Mouse (Mus musculus) monocyte, adult 2 months (primary cell): ENCODE measurements at regions not wholly inside any gene's neighbourhood (a gene's known extent, or its start where the extent isn't known, plus 50 kb on each side); places are given as distances from the start of the nearest gene placed in this dataset.

Experiments
- DNase-seq, 2 experiments: peaks; one replicate each; pipeline ENCODE4 v3.0.0; 2022; ENCODE audit warnings: low spot score in 2 of 2, low read depth in 1 of 2

DNA sequence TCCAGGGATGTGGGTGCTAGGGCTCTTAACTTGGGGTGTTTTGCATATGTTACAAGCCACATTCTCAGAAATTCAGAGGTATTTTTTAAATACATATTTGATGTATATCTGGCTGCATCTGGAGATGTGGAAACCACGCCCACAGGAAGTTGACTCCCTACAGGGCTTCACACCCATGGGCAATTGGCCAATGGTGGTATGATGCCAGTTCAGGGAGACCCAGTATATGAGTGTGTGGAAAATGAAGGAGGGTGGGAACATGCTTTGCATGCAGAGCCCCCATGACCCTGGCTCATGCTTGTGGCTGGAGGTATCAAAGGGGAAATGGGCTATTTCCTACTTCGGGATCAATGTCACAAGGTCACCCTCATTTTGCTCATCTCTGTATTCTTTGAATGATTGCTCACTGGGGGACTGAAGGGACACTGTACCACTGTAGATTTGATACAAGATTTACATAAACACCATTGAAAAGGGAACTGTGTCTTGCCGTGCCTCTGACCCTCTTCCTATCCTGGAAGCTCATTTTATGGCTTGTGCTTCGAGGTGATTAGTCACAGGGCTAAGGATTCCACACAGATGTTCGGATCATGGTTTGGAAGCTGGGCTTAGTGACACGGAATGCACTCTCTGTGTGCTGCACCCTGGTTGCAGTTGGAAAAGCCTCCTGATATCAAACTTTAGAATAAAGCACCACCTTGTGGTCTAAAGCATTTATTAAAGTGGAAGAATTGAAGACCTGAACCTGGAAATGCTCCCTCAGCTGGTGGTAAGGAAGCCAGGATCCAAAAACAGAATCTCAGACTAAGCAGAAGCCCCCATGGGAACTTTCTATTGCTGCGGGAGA lies 56.8 kb upstream of the Edn1 start:
- DNase-seq = no peak

DNA sequence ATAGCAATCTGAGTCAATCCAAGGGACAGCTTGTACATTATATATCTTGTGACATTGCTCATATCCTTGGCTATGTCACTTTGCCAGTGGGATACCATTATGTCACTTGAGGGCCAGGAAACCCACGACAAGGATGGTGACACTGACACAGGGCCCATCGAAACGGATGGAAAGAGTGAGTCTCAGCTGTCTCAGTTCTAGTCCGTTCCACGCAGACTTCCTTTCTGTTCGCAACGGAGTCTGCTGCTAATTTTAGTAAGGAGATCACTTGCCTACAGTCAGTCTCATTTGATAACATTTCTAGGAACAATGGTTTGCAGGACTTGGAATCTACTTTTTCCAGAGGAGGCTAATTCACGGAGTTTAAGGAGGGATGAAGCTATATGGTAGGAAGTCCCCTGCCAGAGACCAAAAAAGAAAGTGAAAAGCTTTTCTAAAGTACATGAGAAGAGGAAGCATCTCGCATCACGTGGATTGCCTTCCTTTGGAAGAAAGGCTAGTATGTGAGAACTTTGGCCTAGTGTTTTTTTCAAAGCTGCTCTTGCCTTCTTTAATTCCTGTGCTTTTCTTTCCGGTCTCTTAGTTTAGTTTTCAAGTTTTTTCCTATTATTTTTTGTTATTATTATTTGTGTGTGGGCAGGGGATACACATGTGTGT lies 55.4 kb upstream of the Edn1 start:
- DNase-seq = peak in 1 of 2 experiments; percentile 21
